Mouse (Mus musculus): ENCODE data around the gene Ncor2. TPM values are rescaled to one million over a fixed set of nuclear protein-coding genes. Genes with fewer than 3 reads are reported as not detected.

Ncor2 gene
- polyA plus RNA-seq, 1 experiment from 2014 or later: 19.8 TPM

GRCm38 (mm10) chr5:125069916-125070315, 109.1 kb downstream of the Ncor2 start:
- no peak for DNase-seq (ENCODE audit: low spot score)

- no peak for DNase-seq (ENCODE audit: low spot score)
Measured at GRCm38 (mm10) chr5:125069426-125069825, 109.6 kb downstream of the Ncor2 start.

GRCm38 (mm10) chr5:125068371-125068951, 110.6 kb downstream of the Ncor2 start:
- DNase-seq (ENCODE audit: low spot score): no peak

GRCm38 (mm10) chr5:125067673-125068072, 111.3 kb downstream of the Ncor2 start:
- DNase-seq (ENCODE audit: low spot score): no peak

- DNase-seq (ENCODE audit: low spot score): peak; percentile 79
Measured at GRCm38 (mm10) chr5:125066479-125067471, 112.2 kb downstream of the Ncor2 start.

- no peak for DNase-seq (ENCODE audit: low spot score)
Measured at GRCm38 (mm10) chr5:125063015-125063414, 116.0 kb downstream of the Ncor2 start.

- DNase-seq (ENCODE audit: low spot score): peak; percentile 51
Measured at GRCm38 (mm10) chr5:125058267-125058668, 120.8 kb downstream of the Ncor2 start.

- peak; percentile 38 for DNase-seq (ENCODE audit: low spot score)
Measured at GRCm38 (mm10) chr5:125057555-125058266, 121.3 kb downstream of the Ncor2 start.

- no peak for DNase-seq (ENCODE audit: low spot score)
Measured at GRCm38 (mm10) chr5:125056696-125057554, 122.1 kb downstream of the Ncor2 start.

- DNase-seq (ENCODE audit: low spot score): peak; percentile 64
Measured at GRCm38 (mm10) chr5:125056331-125056695, 122.7 kb downstream of the Ncor2 start.

- DNase-seq (ENCODE audit: low spot score): peak; percentile 79
Measured at GRCm38 (mm10) chr5:125055901-125056300, 123.1 kb downstream of the Ncor2 start.

- no peak for DNase-seq (ENCODE audit: low spot score)
Measured at GRCm38 (mm10) chr5:125053661-125054060, 125.4 kb downstream of the Ncor2 start.

- no peak for DNase-seq (ENCODE audit: low spot score)
Measured at GRCm38 (mm10) chr5:125052603-125053488, 126.2 kb downstream of the Ncor2 start.

- DNase-seq (ENCODE audit: low spot score): no peak
Measured at GRCm38 (mm10) chr5:125052237-125052602, 126.8 kb downstream of the Ncor2 start.

- DNase-seq (ENCODE audit: low spot score): no peak
Measured at GRCm38 (mm10) chr5:125049481-125049880, 129.5 kb downstream of the Ncor2 start.

GRCm38 (mm10) chr5:125046436-125046835, 132.6 kb downstream of the Ncor2 start:
- DNase-seq (ENCODE audit: low spot score): no peak

- DNase-seq (ENCODE audit: low spot score): no peak
Measured at GRCm38 (mm10) chr5:125045202-125045601, 133.8 kb downstream of the Ncor2 start.

GRCm38 (mm10) chr5:125043448-125043847, 135.6 kb downstream of the Ncor2 start:
- no peak for DNase-seq (ENCODE audit: low spot score)

GRCm38 (mm10) chr5:125041578-125041977, 137.4 kb downstream of the Ncor2 start:
- DNase-seq (ENCODE audit: low spot score): no peak

GRCm38 (mm10) chr5:125040128-125040584, 138.9 kb downstream of the Ncor2 start:
- no peak for DNase-seq (ENCODE audit: low spot score)
